Mouse (Mus musculus): ENCODE data around the gene 1700012B09Rik. TPM values are rescaled to one million over a fixed set of nuclear protein-coding genes. Genes with fewer than 3 reads are reported as not detected.

1700012B09Rik gene
- polyA plus RNA-seq (2016; fragmentation: Nextera tagmentation; extraction: Ambion mirVana), result 0.37 and 1.1 TPM in 2 replicates

DNA sequence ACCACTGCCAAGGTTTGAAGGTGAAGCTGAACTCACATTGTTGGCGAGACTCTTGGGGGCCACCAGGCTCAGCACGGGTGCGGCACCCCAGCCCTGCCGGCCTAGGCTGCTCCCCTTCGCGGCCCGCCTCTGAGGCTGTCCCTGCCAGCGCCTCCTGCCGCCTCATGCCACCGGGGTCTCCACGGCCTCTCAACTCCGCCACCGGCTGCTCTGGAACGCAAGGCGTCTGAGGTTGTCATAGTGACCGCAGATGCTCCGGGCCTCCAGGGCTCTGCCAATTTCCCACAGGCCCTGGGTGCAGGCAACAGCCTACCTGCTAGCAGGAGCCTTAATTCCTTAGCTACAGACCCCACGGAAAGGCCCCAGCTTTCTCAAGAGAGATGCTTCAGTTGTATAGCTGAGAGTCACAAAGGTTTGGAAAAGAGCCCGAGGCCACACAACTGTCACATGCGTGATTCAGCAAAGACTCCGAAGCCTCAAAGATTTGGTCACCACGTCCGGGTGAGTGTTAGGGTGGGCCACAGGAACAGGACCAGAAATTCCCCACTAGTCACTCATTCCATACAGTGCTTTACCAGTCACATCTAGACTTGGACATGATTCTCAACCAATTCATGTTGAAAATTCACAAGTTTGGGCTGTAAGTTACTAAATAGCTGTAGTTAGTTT, at the start of gene 1700012B09Rik:
Gene 1700012B09Rik (minus strand): TSS at position 228 of the 669 bp plus-strand sequence.
- peak within 1 kb of the TSS; percentile 41 for H3K4me2 ChIP-seq (replicated peaks)
- WGBS, result 18% methylated on average over 23 of the region's 23 CpGs
- H3K9ac ChIP-seq (replicated peaks), result no peak within 1 kb of the TSS; the same call in 1 of the 2 replicates
- H3K9me3 ChIP-seq, result no peaks in the 10 kb centered on the region
- H3K27me3 ChIP-seq, result peaks cover 7% of the 10 kb centered on the region; the same call in 1 of the 2 replicates
- peaks cover 7% of the 10 kb centered on the region for H3K4me1 ChIP-seq
- no peak within 1 kb of the TSS for H3K27ac ChIP-seq (replicated peaks)
- no peaks in the 10 kb centered on the region for H3K36me3 ChIP-seq
- peak; percentile 65 for ATAC-seq (ENCODE audit: low FRiP score, low read depth)
- H3K4me3 ChIP-seq, result 0 out of 2 replicates have a peak within 1 kb of the TSS, but pooled peaks have one; percentile 3

DNA sequence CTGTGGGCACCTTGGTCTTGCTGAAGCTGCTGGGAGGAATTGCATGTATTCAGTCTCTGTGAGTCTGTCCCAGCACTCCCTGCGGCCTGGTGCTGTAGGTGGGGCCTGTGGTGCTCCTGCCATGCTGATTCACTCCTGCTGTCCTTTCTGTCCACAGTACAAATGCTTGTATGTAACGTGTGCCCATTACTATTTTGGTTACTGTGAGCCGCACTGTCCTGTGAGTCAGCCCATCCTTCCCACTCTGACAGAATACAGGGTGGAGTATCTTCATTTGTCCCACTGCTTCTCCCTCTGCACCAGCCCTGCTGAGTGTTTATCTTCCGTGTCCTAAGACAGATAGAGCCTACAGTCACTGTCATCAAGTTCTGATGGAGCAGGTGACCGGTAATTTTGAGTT, 39.3 kb upstream of the 1700012B09Rik start:
- Histone ChIP-seq H3K27me3 (no peaks in the 10 kb centered on the region), H3K9ac (replicated peaks) (no peak overlapping the region), H3K27ac (replicated peaks) (no peak overlapping the region), H3K4me1 (no peaks in the 10 kb centered on the region), H3K36me3 (peaks cover 71% of the 10 kb centered on the region), H3K9me3 (no peaks in the 10 kb centered on the region), H3K4me3 (no peak overlapping the region), H3K4me2 (replicated peaks) (no peak overlapping the region)
- 92% methylated on average over 5 of the region's 5 CpGs for WGBS
- no peak for ATAC-seq (ENCODE audit: low FRiP score, low read depth)

DNA sequence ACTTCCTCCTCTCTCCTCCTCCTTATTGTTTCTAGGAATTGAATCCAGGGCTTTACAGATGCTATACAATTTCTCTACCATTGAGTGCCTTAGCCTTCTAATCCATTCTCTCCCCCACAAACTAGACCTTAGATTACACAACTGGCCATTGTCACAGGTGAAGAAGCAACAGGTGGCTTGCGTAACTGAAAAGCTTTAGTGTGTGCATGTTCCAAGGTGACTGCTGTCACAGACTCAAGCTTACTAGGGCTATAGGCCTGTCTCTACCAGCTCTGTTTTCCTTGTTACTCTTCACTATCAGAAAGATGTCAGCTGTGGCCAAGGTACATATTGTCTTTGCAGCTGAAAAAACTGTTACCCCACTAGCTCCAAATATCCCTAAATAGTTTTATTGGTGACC, 36.0 kb upstream of the 1700012B09Rik start:
- Histone ChIP-seq H3K27me3 (no peaks in the 10 kb centered on the region), H3K9me3 (no peaks in the 10 kb centered on the region), H3K36me3 (peaks cover 63% of the 10 kb centered on the region), H3K4me1 (no peaks in the 10 kb centered on the region), H3K9ac (replicated peaks) (no peak overlapping the region), H3K4me2 (replicated peaks) (no peak overlapping the region), H3K4me3 (no peak overlapping the region), H3K27ac (replicated peaks) (no peak overlapping the region)
- no peak for ATAC-seq (ENCODE audit: low FRiP score, low read depth)
- WGBS, result 100% methylated on average over 1 of the region's 1 CpGs

DNA sequence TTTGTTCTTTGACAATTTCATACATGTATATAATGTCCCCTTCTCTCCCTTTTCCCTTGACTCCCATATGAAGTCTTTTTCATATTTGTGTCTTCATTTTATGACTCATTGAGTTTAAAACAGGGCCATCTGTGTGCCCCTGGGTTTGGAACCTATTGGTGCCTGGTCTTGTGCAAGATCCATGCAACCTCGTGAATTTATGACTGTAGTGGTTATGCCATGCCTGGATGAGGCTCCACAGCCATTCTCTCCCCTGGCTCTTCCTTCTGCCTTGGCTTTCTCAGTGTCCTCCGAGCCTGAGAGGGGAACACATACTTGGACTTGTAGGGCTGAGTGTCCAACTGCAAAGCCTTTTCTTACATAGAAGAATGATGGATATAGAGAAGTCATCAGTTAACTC, 34.9 kb upstream of the 1700012B09Rik start:
- 92% methylated on average over 2 of the region's 2 CpGs for WGBS
- Histone ChIP-seq H3K4me3 (no peak overlapping the region), H3K27me3 (no peaks in the 10 kb centered on the region), H3K27ac (replicated peaks) (no peak overlapping the region), H3K4me2 (replicated peaks) (no peak overlapping the region), H3K36me3 (peaks cover 67% of the 10 kb centered on the region), H3K9me3 (no peaks in the 10 kb centered on the region), H3K9ac (replicated peaks) (no peak overlapping the region), H3K4me1 (no peaks in the 10 kb centered on the region)
- ATAC-seq (ENCODE audit: low FRiP score, low read depth), result no peak

DNA sequence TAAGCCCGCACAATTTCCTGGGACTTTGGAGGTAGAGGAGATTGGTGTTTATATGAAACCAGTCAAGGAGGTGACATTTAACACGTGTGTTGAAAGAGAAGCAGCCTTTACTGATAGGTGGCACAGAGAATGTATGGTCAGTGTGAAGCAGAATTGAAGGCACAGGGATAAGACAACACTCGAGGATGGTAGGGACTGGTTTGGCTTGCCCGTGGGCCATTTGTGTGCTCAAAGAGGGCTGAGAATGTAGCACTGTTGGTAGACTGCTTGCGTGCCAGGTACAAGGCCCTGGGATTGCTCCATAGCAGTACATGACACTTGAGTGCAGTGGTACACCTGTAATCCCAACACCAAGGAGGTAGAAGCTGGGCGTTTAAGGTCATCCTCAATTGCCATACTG, 16.5 kb upstream of the 1700012B09Rik start:
- Histone ChIP-seq H3K27ac (replicated peaks) (no peak overlapping the region), H3K36me3 (peaks cover 40% of the 10 kb centered on the region), H3K4me3 (no peak overlapping the region), H3K9me3 (no peaks in the 10 kb centered on the region), H3K27me3 (no peaks in the 10 kb centered on the region), H3K9ac (replicated peaks) (no peak overlapping the region), H3K4me2 (replicated peaks) (no peak overlapping the region), H3K4me1 (peaks cover 8% of the 10 kb centered on the region)
- WGBS, result 92% methylated on average over 6 of the region's 6 CpGs
- no peak for ATAC-seq (ENCODE audit: low FRiP score, low read depth)

DNA sequence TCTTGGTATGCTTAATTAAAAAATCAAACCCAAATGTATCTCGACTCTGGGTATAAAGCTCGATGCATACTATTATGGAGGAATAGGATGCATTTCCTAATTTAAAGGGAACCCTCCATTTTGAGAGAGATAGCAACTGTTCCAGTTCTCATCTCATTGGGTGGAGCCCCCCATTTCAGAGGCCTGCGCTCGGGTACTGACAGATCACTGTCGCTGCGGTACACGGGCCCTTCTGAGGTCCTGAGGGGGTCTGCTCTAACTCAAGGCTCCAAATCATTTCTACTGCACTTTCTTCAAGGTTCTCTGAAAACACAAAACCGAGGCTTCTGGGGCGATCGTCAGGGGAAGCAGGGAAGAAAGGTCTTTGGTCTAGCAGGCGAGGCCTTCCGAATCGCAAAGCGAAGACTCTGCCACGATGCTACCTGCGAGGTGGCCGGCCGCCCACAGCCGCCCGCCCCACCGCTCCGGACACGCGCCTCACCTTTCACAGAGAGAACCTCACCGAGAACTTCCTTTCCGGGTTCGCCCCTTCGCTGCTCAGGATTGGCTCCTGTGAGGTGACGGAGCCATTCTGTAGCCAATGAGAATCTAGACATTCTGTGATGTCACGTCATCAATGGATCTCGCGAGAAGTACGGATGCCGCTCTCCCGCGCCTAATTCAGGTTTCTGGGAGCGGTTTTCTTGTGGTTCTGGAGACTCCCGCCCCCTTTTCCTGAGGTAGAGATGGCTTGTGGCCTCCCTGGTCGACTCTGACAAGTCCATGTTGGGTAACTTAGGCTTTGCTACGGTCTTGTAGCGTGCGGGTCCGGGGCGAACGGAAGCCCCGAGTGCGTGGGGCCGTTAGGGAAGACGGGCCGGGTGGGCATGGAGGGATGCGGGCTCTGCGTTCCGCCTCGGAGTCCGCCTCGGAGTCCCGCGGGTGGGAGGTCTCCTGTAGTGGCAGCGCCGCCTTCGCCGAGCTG, 13.5 kb upstream of the 1700012B09Rik start, which contains the start of the genes Mre11a and Ankrd49:
Gene Mre11a (plus strand): TSS at position 616 of the 964 bp plus-strand sequence.
Gene Ankrd49 (minus strand): TSS at position 818 of the 964 bp plus-strand sequence.
- H3K36me3 ChIP-seq, result peaks cover 34% of the 10 kb centered on the region
- no peaks in the 10 kb centered on the region for H3K9me3 ChIP-seq
- H3K9ac ChIP-seq (replicated peaks), result peak within 1 kb of the TSS; percentile 79
- ATAC-seq (ENCODE audit: low FRiP score, low read depth), result peak; percentile 99
- no peaks in the 10 kb centered on the region for H3K27me3 ChIP-seq
- H3K4me2 ChIP-seq (replicated peaks), result peak within 1 kb of the TSS; percentile 85
- H3K4me3 ChIP-seq, result peak within 1 kb of the TSS; percentile 73
- H3K27ac ChIP-seq (replicated peaks), result peak within 1 kb of the TSS; percentile 91
- WGBS, result under 1% methylated on average over 62 of the region's 62 CpGs
- H3K4me1 ChIP-seq, result peaks cover 8% of the 10 kb centered on the region

DNA sequence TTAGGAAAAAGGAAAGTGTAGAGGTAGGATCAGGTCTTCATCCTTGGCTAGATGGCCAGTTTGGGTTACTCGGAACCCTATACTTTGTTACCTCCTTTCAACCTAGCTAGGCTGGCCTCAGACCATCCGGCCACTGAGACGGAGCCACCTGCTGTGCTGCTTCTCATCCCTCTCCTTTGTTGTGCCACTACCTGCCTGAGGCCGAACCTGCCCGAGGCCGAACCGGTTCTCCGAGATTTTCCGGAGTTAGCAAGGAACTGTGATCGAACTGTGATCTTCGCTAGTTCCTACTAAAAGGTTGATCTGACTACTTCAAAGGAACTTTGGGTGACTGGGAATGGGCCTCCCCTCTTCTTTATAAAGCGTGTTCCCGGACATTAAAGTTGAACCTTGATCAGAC, 7.5 kb upstream of the 1700012B09Rik start:
- 55% methylated on average over 13 of the region's 13 CpGs for WGBS
- no peak overlapping the region for H3K4me3 ChIP-seq
- peaks cover 16% of the 10 kb centered on the region for H3K36me3 ChIP-seq
- no peak overlapping the region for H3K9ac ChIP-seq (replicated peaks)
- H3K27me3 ChIP-seq, result no peaks in the 10 kb centered on the region
- no peak overlapping the region for H3K27ac ChIP-seq (replicated peaks)
- no peaks in the 10 kb centered on the region for H3K4me1 ChIP-seq
- no peak overlapping the region for H3K4me2 ChIP-seq (replicated peaks)
- no peak for ATAC-seq (ENCODE audit: low FRiP score, low read depth)
- no peaks in the 10 kb centered on the region for H3K9me3 ChIP-seq

DNA sequence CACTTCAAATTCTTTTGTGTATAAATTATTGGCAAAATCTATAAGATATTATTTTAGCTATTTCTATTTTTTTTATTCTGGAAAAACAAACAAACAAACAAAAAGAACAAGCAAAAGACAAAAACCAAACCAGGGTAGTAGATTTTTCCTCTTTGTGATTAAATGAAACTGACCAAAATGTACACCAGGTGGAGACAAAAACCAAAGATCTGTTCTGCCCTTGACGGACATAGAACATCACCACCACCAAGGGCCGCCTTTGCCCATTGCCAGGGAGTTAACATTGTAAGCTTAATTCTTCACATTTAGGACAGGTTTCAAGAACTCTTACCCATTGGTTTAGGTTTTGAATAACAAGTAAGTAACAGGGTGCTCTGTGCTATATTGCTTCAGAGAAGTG, 3.0 kb upstream of the 1700012B09Rik start:
- Histone ChIP-seq H3K9me3 (no peaks in the 10 kb centered on the region), H3K4me3 (no peak overlapping the region), H3K4me1 (peaks cover 7% of the 10 kb centered on the region), H3K27me3 (no peaks in the 10 kb centered on the region), H3K9ac (replicated peaks) (no peak overlapping the region), H3K4me2 (replicated peaks) (no peak overlapping the region), H3K27ac (replicated peaks) (no peak overlapping the region), H3K36me3 (no peaks in the 10 kb centered on the region)
- ATAC-seq (ENCODE audit: low FRiP score, low read depth), result no peak
- 45% methylated on average over 2 of the region's 2 CpGs for WGBS

DNA sequence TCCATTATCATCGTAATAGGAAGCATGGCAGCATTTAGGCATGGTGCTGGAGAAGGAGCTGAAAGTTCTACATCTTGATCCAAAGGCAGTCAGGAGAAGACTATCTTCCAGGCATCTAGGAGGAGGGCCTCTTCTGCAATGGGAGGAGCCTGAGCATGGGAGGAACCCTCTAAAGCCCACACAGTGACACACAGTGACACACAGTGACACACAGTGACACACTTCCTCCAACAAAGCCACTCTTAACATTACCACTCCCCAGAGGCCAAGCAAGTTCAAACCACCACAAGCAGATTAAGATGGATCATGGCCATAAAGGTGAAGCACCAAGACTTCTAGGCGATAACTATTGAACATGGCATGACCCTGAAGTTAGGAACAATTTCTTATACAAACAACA, 1.2 kb upstream of the 1700012B09Rik start:
- 89% methylated on average over 2 of the region's 2 CpGs for WGBS
- no peak overlapping the region for H3K9ac ChIP-seq (replicated peaks)
- no peaks in the 10 kb centered on the region for H3K9me3 ChIP-seq
- ATAC-seq (ENCODE audit: low FRiP score, low read depth), result no peak; the same call in 1 of the 2 replicates
- H3K4me2 ChIP-seq (replicated peaks), result no peak overlapping the region
- H3K4me3 ChIP-seq, result no peak overlapping the region
- H3K36me3 ChIP-seq, result no peaks in the 10 kb centered on the region
- H3K27me3 ChIP-seq, result peaks cover 7% of the 10 kb centered on the region; the same call in 1 of the 2 replicates
- H3K4me1 ChIP-seq, result peaks cover 7% of the 10 kb centered on the region
- no peak overlapping the region for H3K27ac ChIP-seq (replicated peaks)

DNA sequence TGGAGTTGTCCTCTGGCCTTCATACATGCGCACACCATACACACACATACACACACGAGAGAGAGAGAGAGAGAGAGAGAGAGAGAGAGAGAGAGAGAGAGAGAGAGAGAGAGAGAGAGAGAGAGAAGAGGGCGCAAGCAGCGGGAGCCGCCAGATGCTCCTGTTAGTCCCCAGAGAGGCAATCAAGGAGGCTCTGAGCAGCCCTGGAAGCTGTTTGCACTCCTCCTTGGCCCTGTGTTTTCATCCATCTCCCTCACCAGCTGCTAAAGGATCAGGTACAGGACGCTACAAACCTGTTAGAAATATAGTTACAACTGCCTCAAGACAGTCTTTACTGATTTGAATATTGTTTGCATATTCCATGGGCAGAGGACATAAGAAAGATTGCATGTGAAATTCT, 1.0 kb downstream of the 1700012B09Rik start:
- no peak for ATAC-seq (ENCODE audit: low FRiP score, low read depth)
- no peak overlapping the region for H3K27ac ChIP-seq (replicated peaks)
- 64% methylated on average over 5 of the region's 6 CpGs for WGBS
- H3K27me3 ChIP-seq, result peaks cover 7% of the 10 kb centered on the region; the same call in 1 of the 2 replicates
- H3K9ac ChIP-seq (replicated peaks), result no peak overlapping the region; the same call in 1 of the 2 replicates
- H3K36me3 ChIP-seq, result no peaks in the 10 kb centered on the region
- H3K4me3 ChIP-seq, result no peak overlapping the region
- peaks cover 7% of the 10 kb centered on the region for H3K4me1 ChIP-seq
- no peaks in the 10 kb centered on the region for H3K9me3 ChIP-seq
- H3K4me2 ChIP-seq (replicated peaks), result no peak overlapping the region

DNA sequence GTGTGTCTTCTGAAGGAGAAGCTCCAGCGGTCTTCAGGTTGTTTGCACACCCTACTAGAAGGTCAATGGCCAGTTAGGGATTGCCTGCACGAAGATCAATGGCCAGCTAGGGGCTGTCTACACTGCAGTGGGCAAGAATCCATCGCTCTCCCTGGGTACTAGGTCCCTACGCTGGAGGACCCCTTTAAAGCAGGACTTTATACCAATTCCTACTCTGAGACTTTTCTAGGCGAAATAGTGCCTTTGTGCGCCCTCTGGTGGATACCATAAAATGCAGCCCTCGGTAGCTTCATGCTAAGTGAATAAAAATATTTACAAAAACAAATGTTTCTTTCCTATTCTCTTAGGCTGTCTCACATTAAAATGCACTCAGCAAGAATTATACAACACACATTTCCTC, 6.1 kb downstream of the 1700012B09Rik start:
- no peaks in the 10 kb centered on the region for H3K4me1 ChIP-seq
- no peaks in the 10 kb centered on the region for H3K9me3 ChIP-seq
- H3K9ac ChIP-seq (replicated peaks), result no peak overlapping the region
- H3K4me3 ChIP-seq, result no peak overlapping the region
- H3K36me3 ChIP-seq, result no peaks in the 10 kb centered on the region
- WGBS, result 25% methylated on average over 7 of the region's 7 CpGs
- no peak for ATAC-seq (ENCODE audit: low FRiP score, low read depth)
- H3K4me2 ChIP-seq (replicated peaks), result no peak overlapping the region
- H3K27me3 ChIP-seq, result peaks cover 7% of the 10 kb centered on the region; the same call in 1 of the 2 replicates
- no peak overlapping the region for H3K27ac ChIP-seq (replicated peaks)

DNA sequence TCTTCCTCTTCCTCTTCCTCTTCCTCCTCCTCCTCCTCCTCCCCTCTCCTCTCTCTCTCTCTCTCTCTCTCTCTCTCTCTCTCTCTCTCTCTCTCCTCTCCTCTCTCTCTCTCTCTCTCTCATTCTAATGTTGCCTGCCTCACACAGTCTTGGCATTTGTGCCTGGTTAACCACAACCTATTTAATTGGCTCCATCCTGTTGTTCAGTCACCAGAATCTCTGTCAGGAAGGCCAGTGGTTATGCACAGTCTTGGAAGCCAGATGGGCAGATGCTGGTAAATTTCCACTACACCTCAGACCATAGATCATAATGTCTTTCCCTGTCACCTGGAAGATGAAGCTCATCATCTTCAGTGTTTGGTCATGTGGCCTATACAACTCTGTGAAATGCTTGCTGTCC, 11.6 kb downstream of the 1700012B09Rik start:
- no peak for ATAC-seq (ENCODE audit: low FRiP score, low read depth)
- H3K36me3 ChIP-seq, result no peaks in the 10 kb centered on the region

More for the DNA sequence above, 11.6 kb downstream of the 1700012B09Rik start:
- Histone ChIP-seq H3K4me3 (no peak overlapping the region), H3K9ac (replicated peaks) (no peak overlapping the region), H3K4me2 (replicated peaks) (no peak overlapping the region), H3K27ac (replicated peaks) (no peak overlapping the region), H3K4me1 (no peaks in the 10 kb centered on the region), H3K9me3 (no peaks in the 10 kb centered on the region), H3K27me3 (peaks cover 4% of the 10 kb centered on the region; the same call in 1 of the 2 replicates)
